Mouse (Mus musculus): ENCODE data around the gene Gm17359.

DNA sequence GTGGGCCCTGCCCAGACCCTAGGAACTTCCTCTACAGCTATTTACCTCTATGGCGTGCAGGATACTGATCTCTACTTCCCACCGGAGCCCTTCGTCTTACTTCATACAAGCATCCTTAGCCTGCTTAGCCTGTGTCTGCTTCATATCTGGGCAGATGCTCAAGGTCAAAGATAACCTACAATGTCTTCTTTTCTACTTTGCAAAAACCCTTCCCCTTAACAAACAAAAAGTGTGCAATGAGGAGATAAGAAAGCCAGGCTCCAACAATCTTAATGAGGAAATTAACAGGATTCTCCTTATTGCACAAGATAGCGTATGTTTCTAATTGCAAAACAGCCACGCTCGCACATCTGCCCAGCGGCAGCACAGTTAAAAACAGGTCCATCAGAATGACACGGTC lies 141.9 kb downstream of the Gm17359 start:
- no peak for TF ChIP-seq TCF12 (IDR thresholded peaks at IDR 0.05; ENCODE audit: low read depth, low read length)
- no peak for TF ChIP-seq CHD2 (IDR thresholded peaks at IDR 0.05; ENCODE audit: low read length)
- TF ChIP-seq ELF1 (IDR thresholded peaks at IDR 0.05; ENCODE audit: low read depth, low read length), result no peak
- TF ChIP-seq ZC3H11A (IDR thresholded peaks at IDR 0.05; ENCODE audit: low read depth, low read length), result no peak
- no peak for TF ChIP-seq CHD1 (IDR thresholded peaks at IDR 0.05; ENCODE audit: low read depth, low read length)
- TF ChIP-seq POLR2A (IDR thresholded peaks at IDR 0.05; ENCODE audit: low read depth, low read length), result no peak
- TF ChIP-seq CTCF (conservative IDR thresholded peaks at IDR 0.05 in 1 of 2, IDR thresholded peaks at IDR 0.05 in 1 of 2; ENCODE audit: low read depth in 2 of 2, low read length in 2 of 2), result no peak
- no peak for TF ChIP-seq KAT2A (IDR thresholded peaks at IDR 0.05; ENCODE audit: insufficient replicate concordance, low read length)
